Mouse (Mus musculus) frontal cortex, postnatal 14 days (tissue): ENCODE data around the gene Fam219a.

Source experiments
- DNase-seq, 2 experiments: peaks; one replicate each; pipeline ENCODE4 v3.0.0; 2022; ENCODE audit warnings: low spot score in 2 of 2

Gene Fam219a

DNA sequence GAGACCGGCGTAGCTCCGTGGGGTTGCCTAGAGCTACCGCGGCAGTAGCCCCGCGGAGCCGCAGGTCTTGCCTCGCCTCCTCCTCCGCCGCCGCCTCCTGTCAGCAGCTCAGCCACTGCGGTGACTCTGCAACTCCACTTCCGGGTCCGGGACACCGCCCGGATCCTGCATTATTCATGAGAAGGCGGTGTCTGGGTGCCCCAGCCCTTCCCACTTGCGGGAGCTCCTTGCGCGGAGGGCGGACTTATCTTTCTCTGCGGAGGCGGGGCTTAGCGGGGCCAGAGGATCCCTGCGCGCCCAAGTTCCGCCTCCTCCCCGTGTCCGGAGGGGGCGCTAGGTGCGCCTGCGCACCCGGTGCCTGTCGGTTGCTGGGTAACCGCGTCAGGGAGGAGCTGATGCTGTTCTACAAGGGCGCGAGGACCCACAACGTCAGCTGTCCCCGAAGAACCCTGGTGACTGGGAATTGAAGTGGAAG is at the start of gene Fam219a, which contains the start of gene Dnaic1:
TSS of gene Fam219a (minus strand) at position 128 of the 475 bp plus-strand sequence.
TSS of gene Dnaic1 (plus strand) at position 365 of the 475 bp plus-strand sequence.
- DNase-seq: peak; percentile 98 to 99

DNA sequence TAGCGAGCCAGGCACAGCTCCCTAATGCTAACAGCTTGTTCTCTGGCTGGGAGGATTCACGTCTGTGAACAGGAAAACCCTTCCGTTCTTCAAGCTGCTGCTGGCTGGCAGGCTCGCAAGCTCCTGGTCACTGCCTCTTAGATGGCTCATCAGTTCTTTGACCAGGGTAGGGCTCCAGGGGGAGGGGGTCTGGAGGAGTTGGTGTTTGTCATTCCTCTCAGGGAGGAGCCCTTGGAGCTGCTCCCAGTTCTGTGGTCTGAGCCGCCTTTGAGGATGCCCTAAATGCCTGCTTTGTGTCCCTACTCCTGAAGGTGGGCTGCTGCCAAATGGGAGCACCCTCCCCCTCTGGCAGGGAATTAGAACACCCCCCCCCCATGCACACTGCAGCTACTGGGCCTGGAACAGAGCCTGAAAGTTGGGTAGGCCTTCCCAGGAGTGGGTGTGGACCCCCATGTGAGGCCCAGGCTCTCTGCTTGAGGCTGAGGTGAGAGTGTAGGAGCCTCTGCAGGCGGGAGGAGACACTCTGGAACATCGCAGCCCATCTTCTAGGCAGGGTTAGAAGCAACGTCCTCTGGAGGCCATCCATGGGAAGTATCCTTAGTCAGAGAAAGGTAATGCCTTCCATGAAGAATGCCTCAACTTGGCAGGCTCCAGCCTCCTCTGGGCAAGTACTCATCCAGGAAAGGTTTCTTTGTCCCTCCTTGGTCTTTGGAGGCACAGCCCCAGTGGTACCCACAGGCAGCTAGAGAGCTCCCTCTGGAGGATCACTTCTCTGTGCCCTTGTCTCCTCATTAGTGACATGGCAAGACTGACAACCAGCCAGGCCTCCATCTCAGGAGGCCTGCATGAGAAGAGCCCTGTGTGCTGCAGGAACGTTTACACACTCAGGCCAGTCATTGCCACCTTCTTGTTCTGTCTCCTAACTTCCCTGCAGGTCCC is 46.6 kb upstream of the Fam219a start:
- DNase-seq: peak; percentile 62 to 84

DNA sequence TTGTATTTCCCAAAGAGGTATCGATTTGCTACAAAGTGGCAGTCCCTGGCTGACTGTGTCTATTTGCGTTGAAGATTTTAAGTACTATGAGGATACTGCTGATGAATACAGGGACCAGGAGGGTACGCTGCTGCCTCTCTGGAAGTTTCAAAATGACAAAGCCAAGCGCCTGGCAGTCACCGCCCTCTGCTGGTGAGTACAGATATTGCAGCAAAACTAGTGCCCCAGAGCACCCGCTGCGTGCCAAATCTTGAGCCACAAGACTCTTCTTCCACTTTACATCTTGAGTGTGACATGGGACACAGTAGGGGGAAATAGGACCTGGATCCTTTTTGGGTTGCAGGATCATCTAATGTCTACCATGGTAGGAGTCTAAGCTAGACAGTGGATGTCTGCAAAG is 44.8 kb upstream of the Fam219a start:
- DNase-seq: peak; percentile 71 to 84

DNA sequence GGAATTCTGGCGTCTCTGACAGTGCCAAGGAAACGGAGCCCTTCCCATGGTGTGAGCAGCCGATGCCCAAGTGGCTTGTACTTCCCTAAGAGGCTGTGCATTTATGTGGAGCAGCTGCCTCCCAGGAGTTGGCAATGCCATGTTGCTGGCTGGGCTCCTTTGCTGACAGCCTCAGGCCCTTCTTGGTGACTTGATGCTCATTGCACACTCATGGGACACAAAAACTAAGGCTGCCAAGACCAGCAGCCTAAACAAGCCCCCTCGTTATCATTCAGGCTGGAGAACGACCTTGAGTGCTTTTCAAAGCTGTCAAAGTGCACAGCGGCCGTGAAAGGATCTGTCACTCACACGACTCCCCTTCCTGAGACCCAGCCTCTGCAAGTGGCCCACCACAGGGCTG is 42.8 kb upstream of the Fam219a start:
- no peak for DNase-seq

DNA sequence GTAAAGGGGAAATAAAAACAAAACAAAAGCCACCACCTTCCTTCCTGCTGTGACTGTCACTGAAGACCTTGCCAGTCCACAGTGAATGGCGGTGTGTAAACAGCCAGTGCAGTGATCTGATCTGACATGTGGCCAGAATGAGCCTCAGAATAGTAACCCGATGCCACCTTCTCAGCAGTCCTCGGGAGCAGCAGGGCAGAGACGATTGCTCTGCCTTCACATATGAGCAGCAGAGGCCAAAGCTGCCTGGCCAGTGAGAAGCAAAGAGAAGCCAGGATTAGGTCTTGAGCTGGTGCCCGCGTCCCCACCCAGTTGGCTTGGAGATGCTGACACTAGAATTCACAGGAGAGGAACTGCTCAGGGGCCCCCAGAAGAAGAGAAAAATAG is 41.2 kb upstream of the Fam219a start:
- DNase-seq: no peak

DNA sequence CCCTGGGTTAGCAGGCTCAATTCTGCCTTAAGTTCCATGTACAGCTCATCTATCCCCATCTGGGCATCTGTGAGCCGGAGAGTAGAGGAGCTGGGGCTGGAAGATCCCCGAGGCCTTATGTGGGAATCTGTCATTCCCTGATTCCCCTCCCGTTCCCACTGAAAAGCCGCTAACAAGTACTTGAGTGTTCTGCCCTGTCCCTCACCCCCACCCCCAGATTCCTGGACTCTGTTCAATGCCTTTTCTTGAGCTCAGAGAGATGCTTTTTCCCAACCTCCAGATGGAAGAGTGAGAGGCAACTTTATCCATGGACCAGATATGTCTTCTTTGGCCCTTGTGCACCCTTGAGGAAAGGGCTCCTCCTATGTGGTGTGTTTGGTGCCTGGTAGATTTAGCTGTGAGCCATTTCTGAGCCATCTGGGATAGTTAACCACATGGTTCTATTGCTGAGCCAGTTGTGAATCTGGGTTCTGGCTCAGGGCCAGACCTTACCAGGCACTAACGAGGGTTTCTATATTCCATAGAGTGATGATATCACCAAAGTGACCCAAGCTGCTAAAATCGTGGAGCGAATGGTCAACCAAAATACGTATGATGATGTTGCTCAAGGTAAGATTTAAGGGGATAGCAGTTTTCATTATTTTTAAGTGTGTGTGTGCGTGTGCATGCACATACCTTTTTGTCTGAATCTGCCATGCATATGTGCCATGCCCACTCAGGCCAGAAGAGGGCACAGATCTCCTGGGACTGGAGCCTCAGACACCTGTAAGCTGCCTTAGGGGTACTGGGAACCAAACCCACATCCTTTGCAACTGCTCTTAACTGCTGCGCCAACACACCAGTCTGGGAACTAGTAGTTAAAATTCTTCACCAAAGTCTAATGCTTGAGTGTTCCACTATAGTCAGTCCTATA is 40.6 kb upstream of the Fam219a start:
- DNase-seq: no peak

DNA sequence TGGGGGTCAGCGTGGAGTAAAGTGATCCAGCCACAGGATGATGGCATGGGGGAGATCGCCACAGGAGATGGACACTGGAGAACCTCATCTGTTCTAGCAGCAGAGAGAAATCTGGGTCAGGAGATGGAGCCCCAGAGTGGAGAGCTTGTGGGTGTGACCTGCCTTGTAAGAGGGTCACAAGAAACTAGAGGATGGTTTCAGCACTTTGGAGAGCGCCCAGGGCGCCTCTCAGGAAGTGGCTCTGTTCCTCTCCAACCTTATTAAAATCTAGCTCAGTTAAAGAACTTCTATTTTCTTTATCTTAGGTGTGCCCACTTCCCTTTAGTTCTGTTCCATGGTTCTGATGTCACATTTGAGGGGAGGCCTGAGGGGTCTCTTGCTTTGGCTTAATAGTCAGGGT is 37.4 kb upstream of the Fam219a start:
- DNase-seq: no peak

DNA sequence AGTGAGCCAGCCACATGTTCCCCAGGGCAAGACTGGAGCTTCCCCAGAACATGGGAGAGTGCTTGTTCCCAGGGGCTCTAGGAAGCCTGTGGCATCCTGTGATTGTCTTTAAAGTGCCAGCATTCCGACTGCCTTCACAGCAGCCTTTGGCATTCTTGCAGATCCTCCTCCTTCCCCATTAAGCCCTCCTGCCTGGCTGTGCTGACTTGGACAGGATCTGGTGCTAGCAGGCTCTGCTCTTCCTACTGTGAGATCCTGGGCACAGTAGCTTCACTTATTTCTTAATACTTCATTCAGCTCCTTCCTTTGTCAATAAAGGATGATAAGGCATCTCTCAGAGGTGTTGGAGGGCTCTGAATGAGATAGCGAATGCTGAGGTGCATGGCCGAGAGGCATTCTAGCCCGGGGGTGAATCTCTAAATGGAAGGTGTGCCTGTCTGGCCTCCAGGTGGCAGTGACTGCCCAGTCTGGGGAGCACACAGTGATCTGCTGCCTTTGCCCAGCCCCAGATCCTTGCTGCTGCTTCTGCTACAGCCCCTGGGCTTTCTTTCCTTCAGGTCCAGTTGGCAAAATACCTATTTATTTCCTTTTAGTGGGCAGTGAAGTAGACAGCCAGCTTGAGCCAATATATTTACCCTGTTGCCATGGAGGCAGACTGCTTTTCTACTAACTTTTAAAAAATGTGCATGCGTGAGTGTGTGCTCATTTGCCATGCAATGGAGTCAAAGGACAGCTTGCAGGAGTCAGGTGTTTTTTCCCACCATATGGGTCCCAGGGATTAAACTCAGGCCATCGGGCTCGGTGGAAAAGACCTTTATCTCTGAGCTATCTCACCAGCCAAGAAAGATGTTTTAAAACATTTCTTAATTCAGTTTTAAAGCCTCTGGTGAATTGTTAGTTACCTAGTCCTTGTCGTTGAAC is 35.4 kb upstream of the Fam219a start:
- DNase-seq: no peak

DNA sequence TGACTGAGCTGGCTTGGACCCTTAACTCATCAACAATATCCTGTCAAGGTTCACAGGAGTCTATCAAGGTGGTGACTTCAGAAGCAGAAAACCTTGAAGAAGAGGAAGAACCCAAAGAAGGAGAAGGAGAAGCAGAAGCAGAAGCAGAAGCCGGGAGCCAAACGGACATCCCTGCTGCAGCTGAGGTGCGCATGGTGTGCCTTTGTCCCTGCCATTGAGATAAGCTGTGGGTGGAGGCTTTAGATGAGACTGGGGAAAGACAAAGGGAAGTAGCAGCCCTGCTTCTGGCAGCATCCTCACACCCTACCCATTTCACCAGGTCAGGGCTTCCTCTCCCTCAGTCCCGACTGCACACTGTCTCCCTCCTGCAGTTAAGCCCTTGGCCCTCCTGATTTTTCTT is 33.5 kb upstream of the Fam219a start:
- DNase-seq: no peak

DNA sequence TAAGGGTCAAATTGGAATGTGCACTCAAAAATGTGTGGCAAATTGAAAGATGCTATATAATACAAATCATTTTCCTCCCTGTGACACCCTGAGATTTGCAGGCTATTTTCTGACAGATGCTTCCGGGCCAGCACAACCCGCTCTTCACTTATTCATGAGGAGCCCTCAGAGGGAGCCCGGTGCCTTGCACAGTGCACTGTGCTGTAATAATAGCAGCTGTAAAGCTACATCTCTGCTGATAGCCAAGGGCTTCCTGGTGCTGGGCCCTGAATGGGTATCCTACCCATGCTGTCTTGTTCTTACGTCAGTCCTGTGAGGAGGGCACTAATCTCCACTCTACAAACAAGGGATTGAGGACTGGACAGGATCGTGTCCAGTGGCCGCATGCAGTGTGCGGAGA is 14.0 kb upstream of the Fam219a start:
- DNase-seq: no peak

DNA sequence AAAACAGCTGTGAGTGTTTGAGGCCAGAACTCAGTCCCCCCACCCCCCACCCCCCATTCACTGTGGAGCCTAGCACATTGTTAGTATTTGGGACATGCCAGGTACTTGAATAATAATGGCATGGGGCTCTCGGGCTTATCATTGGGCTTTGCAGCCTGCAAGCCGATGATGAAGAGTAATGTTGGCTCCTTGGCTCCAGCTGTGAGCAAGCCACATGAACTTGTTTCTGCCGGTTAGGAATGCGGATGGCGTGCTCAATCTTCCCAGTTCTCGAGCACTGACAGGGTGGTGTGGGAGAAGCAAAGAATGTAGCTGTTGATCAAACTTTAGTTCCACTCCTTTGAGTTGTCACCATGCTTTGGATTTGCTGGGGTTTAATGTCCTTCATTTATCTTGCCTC is 6.6 kb upstream of the Fam219a start:
- no peak for DNase-seq

DNA sequence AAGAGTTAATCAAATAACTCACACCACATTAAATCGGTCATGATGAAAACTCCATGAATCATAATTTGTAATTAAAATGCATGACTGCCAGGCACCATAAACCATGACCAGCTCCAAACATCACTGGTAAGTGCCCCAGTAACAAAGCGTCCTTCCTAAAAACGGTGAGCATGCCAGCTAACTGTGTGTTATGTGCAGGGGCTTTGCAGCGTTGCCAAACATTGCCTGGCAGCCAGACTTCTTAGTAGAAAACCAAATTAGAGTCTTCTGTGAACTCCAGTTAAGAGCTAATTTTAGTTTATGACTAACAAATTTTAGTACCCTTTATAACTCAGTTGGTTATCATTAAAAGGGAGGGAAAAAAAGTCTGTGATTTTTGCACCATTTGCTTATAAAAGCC is 4.2 kb upstream of the Fam219a start:
- DNase-seq: no peak

DNA sequence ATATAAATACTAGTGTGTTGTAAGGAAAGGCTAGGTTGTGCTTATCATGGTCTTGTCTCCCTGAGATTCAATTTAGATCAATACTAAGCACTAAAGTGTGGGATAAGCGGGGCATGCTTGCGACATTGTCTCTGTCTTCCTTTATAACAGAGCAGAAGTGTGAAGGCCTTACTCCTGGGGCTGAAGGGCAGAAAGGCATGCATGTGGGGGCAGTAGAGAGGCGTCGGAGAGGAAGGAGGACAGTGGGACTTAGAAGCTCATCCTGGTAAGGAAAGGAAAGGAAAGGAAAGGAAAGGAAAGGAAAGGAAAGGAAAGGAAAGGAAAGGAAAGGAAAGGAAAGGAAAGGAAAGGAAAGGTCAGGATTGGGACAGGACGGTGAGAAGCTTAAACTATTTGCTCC is 2.2 kb upstream of the Fam219a start:
- no peak for DNase-seq

DNA sequence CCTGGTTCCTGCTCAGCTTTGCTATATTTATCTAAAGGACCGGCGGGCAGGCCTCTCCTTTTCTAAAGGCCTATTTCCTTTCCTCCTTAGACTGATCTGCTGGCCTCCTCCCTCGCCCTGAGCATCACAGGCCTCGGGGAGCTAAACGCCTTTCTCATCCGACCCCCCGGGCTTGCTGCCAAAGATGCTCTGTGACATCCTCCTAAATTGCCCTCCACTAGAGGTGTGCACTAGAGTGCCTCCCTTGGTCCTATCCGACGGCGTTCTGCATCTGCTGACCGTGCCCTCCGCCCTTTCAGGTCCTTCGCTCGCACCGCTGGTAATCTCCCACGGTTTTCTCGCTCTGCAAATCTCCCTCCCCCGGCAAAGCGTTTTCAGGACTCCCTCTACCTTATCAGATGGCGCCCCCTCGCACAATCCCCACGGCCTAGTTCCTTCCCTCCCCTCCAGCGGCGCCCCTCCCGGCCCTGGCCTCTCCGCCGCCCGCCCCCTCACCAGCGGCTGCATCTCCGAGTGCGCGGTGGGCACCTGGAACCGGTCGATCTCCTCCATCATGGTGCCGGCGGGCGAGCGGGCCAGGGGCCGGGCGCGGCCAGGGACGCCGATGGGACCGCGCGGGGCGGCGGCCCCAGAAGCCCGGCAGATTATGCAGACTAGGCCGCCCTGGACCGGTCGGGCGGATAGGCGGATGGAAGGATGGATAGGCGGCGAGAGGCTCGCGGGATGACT is 492 bp downstream of the Fam219a start:
- peak; percentile 51 to 54 for DNase-seq

DNA sequence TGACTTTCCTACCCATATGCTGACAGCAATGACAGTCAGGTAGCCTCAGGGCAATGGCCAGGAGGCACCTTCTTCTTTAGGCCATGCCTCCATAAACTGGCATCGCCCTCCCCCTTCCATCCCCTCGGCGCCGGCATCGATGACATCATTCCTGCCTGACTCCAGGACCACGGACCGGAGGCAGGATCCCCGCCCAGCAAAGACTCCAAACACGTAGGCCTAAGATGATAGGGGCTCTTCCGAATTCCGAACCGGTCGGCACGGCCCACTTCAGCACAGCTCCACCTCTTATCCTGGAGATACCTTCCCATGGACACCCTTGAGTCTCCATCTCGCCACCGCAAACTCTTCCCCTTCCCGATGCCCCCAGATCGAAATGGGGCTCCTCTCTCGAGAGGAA is 1.1 kb downstream of the Fam219a start:
- peak; percentile 48 to 52 for DNase-seq

DNA sequence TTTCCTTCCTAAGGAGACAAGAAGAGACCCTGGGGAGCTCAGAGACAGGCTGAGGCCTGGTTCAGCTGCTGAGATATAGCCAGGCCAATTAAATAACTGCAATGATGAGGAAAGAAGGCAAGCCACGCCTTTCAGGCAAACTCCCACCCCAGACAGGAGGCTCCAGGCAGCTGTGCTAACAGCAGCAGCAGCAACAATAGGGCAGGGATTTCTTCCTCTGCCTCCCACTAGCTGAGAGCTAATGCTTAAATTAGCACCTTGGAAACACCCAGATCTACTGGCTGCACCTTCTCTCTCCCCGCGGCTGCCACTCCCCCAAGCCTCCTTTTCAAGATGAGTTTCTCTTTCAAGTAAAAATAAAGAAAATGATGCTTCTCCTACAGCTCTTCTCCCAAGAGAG is 3.2 kb downstream of the Fam219a start:
- peak in 1 of 2 experiments; percentile 39 for DNase-seq

DNA sequence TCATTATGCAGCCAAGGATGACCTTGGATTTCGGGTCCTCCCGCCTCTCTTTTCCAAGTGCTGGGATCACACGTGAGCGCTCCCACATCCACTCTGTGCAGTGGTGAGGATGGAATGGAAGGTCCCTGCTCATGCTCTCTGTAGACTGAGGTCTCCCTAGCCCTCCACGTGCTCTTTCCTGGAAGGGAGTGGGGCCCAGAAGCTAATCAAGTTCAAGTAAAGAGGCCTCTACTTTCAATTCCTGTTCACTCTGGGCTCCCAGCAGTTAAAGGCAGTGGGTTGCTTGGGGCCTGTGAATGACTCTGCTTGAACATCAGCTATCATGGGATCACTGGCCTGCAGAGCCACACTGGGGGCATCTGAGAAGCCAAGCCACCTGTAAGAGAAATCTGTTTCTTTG is 6.0 kb downstream of the Fam219a start:
- no peak for DNase-seq

DNA sequence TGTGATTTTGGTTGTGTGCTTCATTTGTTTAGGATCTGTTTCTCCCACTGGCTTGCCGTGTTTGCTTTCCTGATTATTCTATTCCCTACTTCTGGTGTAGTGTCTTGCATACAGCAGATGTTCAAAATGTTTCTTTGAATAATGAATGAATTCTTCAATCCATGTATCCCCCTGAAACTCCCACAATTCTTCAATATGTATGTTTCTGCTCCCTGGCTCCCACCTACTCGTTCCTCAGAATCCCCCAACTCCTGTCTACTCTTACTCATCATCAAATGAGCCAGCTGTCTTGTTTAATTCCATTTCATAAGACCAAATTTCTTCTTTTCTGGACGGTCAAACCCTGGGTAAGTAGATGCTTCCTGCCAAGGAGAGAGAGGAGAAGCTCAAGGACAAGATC is 12.2 kb downstream of the Fam219a start:
- no peak for DNase-seq

DNA sequence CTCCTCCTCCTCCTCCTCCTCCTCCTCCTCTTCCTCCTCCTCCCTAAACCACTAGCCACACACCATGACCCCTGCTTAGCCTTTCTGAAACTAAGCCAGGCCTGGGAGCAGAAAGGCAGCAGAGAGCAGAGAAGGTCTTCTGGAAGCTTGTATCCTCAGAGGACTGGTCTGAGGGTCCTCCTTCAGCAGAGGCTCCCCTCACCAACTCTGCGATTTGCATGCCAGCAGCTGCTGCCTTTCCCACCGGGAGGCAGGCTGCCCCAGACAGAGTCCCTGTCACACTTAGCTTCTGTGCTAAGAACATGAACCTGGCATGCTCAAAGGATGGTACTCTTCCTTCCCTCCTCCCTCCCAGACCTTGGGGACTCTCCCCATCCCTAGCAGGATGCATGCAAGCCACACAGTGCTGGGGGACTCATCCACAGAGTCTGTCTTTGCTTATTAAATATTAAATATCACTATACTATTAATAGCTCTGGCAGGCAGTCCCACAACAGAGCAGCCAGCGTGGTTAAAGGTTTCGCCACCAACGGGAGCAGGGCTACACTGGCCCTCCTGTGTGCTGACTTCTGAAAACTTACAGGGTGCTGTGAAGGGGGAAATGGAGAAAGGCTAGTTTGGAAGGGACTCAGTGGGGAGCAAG is 12.9 kb downstream of the Fam219a start:
- DNase-seq: no peak

DNA sequence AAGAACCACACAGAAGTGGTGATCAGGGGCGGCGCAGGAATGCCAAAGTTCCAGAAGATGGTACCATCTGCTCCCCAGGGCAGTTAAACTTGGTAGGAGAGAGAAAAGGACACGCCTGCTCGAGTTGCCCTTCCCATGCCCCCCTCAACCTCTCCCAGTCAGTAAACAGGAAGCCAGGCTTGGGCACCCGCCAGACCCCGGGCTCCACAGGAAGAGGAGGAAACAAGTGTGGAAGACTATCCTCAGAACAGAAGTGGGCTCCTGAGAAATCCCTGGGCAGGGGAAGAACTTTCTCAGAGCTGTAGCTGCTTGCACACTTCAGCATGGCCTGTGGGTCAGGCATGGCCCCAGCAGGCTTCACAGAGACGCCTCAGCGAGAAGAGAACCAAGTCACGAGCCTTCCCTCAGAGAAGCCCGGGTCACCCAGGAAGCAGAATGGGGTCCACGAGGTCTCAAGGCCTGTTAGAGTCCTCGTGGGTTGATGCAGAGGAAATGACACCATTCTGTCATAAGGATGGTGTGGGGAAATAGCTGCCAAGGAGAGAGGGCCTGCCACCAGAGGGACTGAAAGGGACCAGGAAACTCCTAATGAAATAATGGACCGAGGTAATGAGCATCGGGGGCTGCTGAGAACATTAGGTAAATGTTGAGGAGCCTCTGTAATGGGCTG is 14.2 kb downstream of the Fam219a start:
- DNase-seq: no peak
